Mouse (Mus musculus): ENCODE data around the gene Lin9.
"Not testable (repeated sequence)": the region's sequence is repeated elsewhere in the genome, so short reads cannot be mapped to it uniquely, and the experiment has no call there.

The Lin9 gene

DNA sequence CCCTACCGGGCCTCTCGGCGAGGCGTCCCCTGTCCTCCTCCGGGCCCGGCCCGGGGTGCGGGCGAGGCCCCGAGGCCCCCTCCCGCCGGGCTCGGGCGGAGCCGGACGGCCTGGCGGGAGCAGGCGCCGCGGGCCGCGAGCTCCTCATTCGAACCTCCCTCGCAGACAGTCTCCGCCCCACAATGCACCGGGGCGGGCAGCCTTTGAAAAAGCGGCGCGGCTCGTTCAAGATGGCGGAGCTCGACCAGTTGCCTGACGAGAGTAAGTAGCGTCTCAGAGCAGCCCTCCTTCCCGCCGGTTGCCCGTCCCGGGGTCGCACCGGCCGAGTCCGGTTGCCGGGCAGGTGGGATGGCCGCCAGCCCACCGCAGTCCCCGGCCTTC is at the start of gene Lin9:
Lin9 (plus strand) TSS at position 14 of the 381 bp plus-strand sequence.
- DNase-seq (ENCODE audit: inconsistent ontology term), result peak; percentile 95

DNA sequence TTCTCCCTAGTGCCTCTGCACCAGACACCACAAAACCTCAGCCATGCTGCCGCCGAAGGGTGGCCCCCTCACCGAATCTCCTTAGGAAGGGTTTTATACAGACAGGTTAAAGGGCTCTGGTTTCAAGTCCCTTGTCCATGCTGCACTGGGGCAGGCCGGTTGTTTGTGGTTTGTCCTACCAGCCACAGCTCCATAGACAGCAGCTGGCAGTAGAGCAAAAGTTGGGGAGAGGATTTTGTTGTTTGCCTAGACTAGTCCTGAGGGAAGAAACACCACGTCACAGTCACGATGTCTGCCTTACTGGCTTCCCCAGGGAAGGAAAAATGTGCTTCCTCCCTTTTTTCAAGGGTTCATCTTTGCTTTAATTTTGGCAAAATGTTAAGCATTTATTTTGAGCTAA is 40.4 kb upstream of the Lin9 start:
- no peak for DNase-seq (ENCODE audit: inconsistent ontology term)

DNA sequence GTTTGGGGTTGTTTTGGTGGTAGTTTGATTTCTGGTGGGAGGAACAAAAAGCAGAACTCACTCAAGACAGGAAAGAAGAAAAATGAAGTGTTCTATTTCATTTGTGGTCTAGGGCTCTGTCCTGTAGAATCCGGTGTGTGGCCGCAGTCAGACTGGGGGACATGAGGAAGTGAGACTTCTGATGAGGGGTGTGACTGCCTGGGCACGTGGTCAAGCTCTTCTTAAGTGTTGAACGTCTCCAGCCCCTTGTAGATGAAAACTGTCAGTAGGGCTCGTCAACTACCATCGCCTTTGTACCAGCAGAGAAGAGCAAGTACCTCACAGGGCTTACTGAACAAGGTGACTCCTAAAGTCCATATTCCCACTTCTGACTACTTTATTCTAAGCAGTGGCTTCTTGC is 39.1 kb upstream of the Lin9 start:
- DNase-seq (ENCODE audit: inconsistent ontology term), result no peak

- DNase-seq (ENCODE audit: inconsistent ontology term), result no peak
These were observed 36.4 kb upstream of the Lin9 start for GRCm38 (mm10) chr1:180604579-180604978.

- DNase-seq (ENCODE audit: inconsistent ontology term), result no peak
These were observed 34.8 kb upstream of the Lin9 start for GRCm38 (mm10) chr1:180606106-180606505.

GRCm38 (mm10) chr1:180606796-180607577 is 34.0 kb upstream of the Lin9 start:
- no peak for DNase-seq (ENCODE audit: inconsistent ontology term)

- no peak for DNase-seq (ENCODE audit: inconsistent ontology term)
These were observed 33.4 kb upstream of the Lin9 start for GRCm38 (mm10) chr1:180607578-180607879.

- not testable (repeated sequence) for DNase-seq (ENCODE audit: inconsistent ontology term)
These were observed 29.1 kb upstream of the Lin9 start for GRCm38 (mm10) chr1:180611842-180612241.

GRCm38 (mm10) chr1:180616762-180617161 is 24.2 kb upstream of the Lin9 start:
- DNase-seq (ENCODE audit: inconsistent ontology term), result no peak

GRCm38 (mm10) chr1:180622389-180622788 is 18.6 kb upstream of the Lin9 start:
- no peak for DNase-seq (ENCODE audit: inconsistent ontology term)

- no peak for DNase-seq (ENCODE audit: inconsistent ontology term)
These were observed 17.0 kb upstream of the Lin9 start for GRCm38 (mm10) chr1:180623911-180624310.

GRCm38 (mm10) chr1:180626141-180626540 is 14.8 kb upstream of the Lin9 start:
- peak; percentile 36 for DNase-seq (ENCODE audit: inconsistent ontology term)

- DNase-seq (ENCODE audit: inconsistent ontology term), result not testable (repeated sequence)
These were observed 3.2 kb upstream of the Lin9 start for GRCm38 (mm10) chr1:180637796-180638195.

GRCm38 (mm10) chr1:180639416-180640401 is 1.2 kb upstream of the Lin9 start:
- DNase-seq (ENCODE audit: inconsistent ontology term), result no peak

DNA sequence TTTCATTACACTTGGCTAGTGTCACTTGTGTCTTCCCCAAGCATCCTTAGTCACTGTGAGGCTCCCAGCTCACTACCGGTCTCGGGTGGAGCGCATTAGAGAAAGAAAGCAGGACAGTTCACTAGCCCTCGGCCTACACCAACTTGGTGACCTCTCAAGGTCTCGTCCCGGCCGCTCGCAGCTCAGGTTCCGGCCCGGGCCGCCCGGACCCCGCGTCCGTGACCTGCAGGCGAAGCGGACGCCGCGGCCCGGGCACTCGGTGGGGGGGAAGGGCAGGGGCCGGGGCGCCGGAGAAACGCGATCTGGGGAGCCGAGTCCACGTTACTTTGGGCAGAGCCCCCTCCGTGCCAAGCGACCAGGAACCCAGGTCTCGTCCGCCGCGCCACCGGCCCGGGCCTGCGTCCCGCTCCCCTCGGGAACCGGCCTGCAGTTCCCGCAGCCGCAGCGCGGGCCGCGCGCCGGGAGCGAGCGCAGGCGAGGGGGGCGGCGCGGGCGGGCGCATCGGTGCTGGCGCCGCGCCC is 285 bp upstream of the Lin9 start:
- peak; percentile 70 for DNase-seq (ENCODE audit: inconsistent ontology term)

GRCm38 (mm10) chr1:180641518-180642227 is 723 bp downstream of the Lin9 start:
- DNase-seq (ENCODE audit: inconsistent ontology term), result no peak

- no peak for DNase-seq (ENCODE audit: inconsistent ontology term)
These were observed 1.2 kb downstream of the Lin9 start for GRCm38 (mm10) chr1:180642228-180642564.

DNA sequence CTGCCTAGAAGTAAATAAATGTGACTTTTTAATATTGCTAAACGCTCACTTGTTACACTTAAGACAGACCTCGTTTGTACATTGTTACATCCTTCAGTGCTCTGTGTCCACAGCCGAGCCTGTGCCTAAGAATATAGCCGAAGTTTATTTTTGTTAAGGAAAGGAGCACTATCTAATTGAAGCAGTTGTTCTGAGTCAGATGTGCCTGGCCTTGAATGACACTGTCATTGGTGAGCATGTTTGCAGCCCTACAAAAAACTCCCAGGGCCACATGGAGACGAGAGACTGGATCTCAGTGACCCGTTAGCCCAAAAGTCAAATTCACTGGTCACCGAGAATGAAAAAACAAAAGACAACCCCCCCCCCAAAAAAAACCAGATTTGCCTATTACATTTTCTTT is 50.3 kb downstream of the Lin9 start:
- no peak for DNase-seq (ENCODE audit: inconsistent ontology term)

GRCm38 (mm10) chr1:180696626-180697352 is 55.8 kb downstream of the Lin9 start, which contains the start of gene Mixl1:
TSS of gene Mixl1 (minus strand) at chr1:180697034.
- no peak for DNase-seq (ENCODE audit: inconsistent ontology term)

- no peak for DNase-seq (ENCODE audit: inconsistent ontology term)
These were observed 57.1 kb downstream of the Lin9 start for GRCm38 (mm10) chr1:180698063-180698462.

DNA sequence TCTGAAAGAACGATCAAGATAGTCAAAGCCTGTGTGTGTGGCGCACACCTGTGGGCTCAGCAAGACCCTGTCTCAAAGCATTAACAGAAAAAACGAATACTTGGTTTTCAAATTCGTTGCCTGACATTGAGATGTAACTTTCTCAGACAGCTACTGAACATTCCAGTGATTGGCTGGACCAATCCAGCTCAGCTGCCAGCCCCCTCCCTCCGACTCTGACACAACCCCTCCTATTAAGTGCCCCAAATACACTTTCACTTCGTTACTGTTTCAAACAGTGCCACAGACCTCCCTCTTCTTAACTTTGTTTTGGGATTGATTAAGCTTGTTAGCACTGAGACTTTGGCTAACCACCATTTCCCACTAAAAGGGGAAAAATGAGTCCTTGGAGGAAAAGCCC is 62.5 kb downstream of the Lin9 start:
- peak; percentile 75 for DNase-seq (ENCODE audit: inconsistent ontology term)
